Mouse (Mus musculus) cerebellum, adult 18-20 months (tissue): ENCODE results near the gene Ankrd12.
A peak's percentile ranks its signal among the peaks of the same experiment; 100 is the strongest.

ENCODE experiments used
- DNase-seq, 2 experiments: peaks; one replicate each; pipeline ENCODE4 v3.0.0; 2021

Gene Ankrd12

DNA sequence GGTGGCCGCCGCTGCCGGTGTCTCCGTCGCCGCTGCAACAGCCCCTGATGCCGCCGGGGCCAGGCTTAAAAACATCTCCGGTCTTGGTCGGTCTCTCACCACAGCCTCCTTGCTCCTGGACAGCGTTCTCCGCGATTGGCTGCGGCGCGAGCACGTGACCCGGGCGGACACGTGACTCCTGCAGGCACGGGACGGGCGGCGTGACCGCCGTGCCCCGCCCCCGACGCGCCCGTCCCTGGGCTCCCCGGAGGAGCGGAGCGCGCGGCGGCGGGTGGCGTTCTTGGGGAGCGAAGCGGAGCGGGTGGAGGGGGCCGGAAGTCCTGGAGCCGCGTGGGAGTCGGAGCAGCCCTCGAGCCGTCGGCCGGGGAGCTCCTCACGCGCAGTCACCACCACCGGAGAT is at the start of gene Ankrd12:
Gene Ankrd12 (minus strand): TSS at position 156 of the 400 bp plus-strand sequence.
- DNase-seq: peak; percentile 97

- no peak for DNase-seq
Measured at GRCm38 (mm10) chr17:66125211-66125610, 48.3 kb upstream of the Ankrd12 start.

- no peak for DNase-seq
Measured at GRCm38 (mm10) chr17:66123816-66124610, 47.1 kb upstream of the Ankrd12 start.

DNA sequence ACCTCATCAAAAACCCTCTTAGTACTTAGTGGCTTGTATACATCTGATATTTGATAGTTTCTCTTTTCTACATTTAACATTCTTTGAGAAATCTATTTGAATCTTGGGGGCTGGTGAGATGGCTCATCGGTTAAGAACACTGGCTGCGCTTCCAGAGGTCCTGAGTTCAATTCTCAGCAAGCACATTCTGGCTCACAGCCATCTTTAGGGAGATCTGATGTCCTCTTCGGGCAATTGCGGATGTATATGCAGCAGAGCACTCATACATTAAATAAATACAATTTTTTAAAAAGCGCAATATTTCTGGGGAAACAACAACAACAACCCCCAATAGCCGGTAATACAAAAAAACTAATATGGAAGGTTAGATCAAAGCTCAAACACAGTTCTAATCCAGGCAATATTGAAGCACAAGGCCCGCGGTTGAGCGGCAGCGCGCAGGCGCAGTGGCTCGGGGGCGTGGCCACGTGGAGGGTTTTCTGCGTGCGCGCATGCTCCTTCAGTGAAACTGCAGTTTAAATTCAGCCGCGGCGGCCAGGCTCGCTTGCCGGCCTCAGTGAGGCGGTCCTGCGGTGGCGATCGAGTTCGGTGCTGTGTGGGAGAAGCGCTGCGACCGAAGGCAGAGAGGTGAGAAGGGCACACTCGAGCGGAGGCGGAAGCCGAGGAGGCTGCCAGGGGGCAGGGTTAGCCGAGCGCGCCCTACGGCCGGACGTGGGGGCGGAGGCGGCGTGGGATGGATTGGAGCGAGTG is 46.4 kb upstream of the Ankrd12 start, which contains the start of gene Ddx11:
Gene Ddx11 (plus strand): TSS at position 455 of the 750 bp plus-strand sequence.
- peak; percentile 92 to 97 for DNase-seq

GRCm38 (mm10) chr17:66120701-66121100 is 43.8 kb upstream of the Ankrd12 start:
- peak; percentile 48 to 53 for DNase-seq

DNA sequence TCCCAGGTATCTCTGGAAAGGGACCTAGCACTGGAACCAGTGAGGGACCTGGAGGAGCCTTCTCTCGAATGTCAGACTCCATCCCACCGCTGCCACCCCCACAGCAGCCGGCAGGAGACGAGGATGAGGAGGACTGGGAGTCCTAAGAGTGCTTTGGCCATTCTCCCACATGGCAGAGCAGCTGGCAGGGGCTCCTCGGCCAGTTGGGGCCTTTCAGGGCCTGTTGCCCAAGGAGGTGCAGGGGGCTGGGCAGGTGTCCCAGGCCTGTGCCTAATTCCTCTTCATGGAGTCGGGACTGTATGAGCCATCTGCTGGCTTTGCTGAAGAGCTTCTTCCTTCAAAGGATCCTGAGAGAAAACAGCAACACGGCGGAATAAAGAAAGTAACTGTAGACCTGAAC is 42.1 kb upstream of the Ankrd12 start:
- DNase-seq: peak; percentile 35 to 37

DNA sequence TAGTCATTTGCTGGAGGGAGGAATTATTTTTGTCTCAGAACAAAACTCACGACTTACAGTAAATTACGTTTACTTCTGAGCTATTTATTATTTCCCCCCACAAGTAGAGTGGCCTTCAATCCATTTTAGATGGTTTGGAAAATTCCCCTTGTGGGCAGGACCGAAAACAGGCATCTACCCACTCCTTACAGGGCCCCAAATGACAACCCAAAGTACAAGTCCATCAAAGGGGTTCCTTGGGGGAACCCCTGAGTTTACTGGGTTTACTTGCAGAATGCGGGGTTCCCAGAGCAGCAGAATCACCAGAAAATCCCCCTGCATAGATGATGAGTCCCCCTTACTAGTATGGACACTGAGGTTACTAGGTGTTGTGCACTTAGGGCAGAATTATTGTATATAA is 35.3 kb upstream of the Ankrd12 start:
- no peak for DNase-seq

DNA sequence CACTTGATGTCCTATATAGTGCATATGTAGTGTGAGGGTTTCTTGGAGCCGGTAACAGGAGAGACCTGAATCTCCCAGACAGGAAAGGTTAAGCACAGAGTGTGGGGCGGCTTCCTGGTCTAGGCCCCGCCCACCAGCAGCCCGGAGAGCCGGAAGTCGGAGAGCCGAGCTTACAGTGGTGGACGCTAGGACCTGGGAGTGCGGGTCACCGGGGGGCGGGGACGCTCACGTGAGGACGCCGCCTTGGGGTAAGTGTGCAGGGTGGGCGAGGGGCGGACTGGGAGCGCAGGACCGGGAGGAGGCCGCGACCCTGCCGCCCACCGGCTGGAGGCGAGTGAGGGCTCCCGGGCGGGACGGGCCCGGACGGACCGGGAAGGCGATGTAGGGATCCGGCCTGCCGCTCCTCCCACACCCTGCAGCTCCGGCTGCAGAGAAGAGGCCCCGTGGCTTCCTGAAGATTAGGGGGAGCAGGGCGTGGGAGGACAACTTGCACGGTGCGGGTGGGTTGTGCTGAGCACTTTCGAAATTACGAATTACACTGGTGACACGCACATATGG is 34.6 kb upstream of the Ankrd12 start, which contains the start of gene Washc1:
Gene Washc1 (plus strand): TSS at position 144 of the 558 bp plus-strand sequence.
- DNase-seq: peak; percentile 89

GRCm38 (mm10) chr17:66110746-66111145 is 33.9 kb upstream of the Ankrd12 start:
- DNase-seq: no peak

DNA sequence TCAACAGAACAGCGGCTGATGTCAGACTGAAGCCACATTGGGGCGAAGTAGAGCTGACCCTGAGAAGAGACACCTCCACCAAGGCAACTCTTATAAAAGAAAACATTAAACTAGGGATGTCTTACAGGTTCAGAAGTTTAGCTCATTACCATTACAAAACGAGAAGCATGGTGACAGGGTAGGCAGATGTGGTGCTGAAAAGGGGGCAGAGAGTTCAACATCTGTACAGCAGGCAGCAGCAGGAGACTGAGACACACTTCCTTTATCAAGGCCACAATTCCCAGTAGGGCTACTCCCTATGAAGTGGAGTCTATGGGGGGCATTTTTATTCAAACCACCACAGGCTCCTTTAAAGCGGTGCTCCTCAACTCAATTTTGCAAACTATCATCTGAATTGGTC is 31.3 kb upstream of the Ankrd12 start:
- no peak for DNase-seq

DNA sequence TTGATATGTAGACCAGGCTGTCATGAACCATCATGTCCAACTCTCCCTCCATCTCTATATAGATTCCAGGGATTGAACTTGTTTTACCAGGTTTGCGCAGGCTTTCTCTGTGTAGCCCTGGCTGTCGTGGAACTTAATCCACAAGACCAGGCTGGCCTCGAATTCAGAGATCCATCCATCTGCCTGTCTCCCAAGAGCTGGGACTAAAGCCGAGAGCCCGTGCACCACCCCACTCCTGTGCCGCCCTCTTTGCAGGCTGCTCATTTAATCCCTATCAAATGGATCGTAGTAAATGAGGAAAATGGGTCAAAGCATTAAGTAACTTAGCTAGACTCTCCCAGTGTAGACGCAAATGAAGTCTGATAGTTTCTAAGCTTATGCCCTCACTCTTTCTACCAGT is 30.6 kb upstream of the Ankrd12 start:
- no peak for DNase-seq

DNA sequence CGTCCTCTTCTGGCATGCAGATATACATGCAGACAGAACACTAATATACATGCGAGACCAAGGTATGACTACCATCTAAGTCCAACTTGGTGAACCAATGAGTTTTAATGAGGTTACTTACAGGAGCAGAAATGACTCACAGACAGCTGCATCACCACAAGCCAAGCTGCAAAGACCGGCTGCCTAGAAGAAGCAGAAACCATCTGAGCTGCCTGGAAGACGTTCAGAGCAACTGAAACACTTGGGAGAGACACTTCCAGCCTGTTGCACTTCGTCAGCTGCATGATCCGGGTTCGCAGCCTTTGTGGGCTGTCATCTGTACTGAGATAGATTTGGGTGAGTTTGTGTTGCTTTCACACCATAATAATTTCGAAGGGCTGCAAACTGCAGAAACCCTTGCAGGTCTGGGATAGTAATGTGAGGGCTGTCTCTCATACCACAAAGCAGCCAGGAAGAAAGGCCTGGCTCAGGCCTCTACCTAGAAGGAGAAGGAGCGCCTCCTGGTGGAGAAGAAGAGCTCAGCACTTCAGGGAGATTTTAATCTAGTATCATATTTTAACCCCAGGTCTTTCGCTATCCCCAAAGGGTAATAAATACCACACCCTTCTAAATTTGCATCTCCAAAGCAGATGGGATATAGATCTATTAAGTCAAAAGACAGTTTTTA is 29.8 kb upstream of the Ankrd12 start:
- DNase-seq: peak; percentile 72 to 73

- DNase-seq: no peak
Measured at GRCm38 (mm10) chr17:66104076-66104475, 27.2 kb upstream of the Ankrd12 start.

DNA sequence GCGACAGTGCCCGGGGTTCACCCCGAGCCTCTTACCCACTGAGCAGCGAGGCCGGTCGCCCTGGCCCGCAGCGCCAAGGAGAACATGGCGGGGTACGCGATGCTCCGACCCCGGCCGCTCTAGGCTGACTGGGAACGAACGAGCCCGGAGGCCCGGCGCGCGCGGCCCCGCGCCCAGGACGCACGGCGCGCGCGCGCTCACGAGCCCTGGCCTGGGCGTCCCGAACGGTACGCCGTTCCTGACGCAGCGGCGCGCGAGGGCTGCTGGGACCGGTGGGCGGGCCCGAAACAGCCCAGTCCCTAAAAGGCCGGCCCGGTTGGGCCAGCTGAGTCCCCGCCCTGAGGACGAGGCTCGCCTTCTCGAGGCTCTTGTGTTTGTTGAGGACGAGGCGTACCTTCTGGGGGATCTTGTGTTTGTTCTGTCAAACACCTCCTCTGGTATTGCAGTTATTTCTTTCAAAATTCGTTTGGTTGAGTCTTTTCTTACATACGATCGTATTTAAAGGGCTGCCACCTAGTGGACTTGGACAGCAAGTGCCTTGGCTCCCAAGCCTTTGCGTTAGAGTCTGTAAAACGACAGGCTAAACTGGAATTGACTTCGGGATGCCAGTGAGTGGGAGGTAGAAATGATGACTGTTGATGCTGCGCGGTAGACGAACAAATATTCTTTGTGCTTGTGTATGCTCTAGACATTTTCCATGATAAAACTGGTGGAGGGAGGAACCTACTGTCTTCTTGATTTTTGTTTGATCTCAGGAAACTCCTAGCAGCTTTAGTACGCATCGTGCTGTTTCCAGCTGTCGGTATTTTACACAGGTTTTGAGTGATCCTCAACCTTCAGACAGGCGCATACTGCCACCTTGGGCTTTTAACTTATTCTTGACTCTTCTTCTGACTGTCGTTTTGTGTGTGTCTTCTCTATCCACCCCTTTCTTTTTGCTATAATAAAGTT is 24.8 kb upstream of the Ankrd12 start, which contains the start of gene Ndufv2:
Gene Ndufv2 (minus strand): TSS at position 180 of the 951 bp plus-strand sequence.
- peak; percentile 94 to 96 for DNase-seq

- peak in 1 of 2 experiments; percentile 28 for DNase-seq
Measured at GRCm38 (mm10) chr17:66100566-66101379, 23.9 kb upstream of the Ankrd12 start.

GRCm38 (mm10) chr17:66092664-66093063 is 15.8 kb upstream of the Ankrd12 start:
- DNase-seq: no peak

GRCm38 (mm10) chr17:66092065-66092464 is 15.2 kb upstream of the Ankrd12 start:
- DNase-seq: no peak

DNA sequence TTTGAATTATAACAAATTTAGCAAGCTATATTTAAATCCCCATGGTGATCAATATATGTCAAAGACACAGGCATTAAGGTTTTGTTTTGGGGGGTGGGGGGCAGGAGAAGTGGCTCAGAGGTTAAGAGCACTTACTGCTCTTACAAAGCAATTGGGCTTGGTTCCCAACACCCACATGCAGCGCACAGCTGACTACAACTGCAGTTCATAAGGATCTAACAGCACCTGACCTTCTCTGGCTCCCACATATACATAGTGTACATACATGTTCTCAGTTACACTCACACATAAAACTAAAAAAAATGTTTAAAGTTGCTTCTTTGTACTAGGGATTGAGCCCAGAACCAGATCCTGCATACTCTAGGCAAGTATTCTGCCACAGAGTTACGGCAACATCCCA is 14.5 kb upstream of the Ankrd12 start:
- DNase-seq: no peak

DNA sequence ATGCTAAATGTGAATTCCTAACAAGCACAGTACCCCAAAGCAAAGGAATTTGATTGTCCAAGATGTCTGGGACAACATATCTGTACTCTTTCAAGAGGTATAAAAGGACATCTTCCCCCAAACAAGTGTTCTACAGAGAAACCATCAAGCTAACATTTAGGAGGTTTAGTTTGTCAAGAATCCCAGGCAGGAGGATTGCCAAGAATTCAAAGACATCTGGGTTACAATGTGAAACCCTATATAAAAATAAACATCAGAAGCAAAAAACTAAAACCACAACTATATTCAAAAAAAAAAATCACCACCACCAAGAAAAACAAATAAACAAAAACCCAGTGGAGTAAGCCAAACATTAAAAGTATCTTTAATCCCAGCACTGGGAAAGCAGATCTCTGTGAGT is 13.4 kb upstream of the Ankrd12 start:
- no peak for DNase-seq

- DNase-seq: no peak
Measured at GRCm38 (mm10) chr17:66085038-66085437, 8.1 kb upstream of the Ankrd12 start.

- DNase-seq: no peak
Measured at GRCm38 (mm10) chr17:66084486-66084885, 7.6 kb upstream of the Ankrd12 start.
